Mouse (Mus musculus) cerebellum, postnatal 14 days (tissue): ENCODE results near the gene Ppan.
A peak's percentile ranks its signal among the peaks of the same experiment; 100 is the strongest.

Source experiments
- DNase-seq, 2 experiments: peaks; one replicate each; pipeline ENCODE4 v3.0.0; 2021; ENCODE audit warnings: mixed read lengths in 2 of 2

Ppan gene

GRCm38 (mm10) chr9:20879097-20879792, 8.7 kb upstream of the Ppan start, which contains the start of gene Angptl6:
Angptl6 (minus strand) TSS chr9:20879727.
- peak in 1 of 2 experiments; percentile 19 for DNase-seq

- peak in 1 of 2 experiments; percentile 26 for DNase-seq
Observed at GRCm38 (mm10) chr9:20886563-20886962, 1.4 kb upstream of the Ppan start.

GRCm38 (mm10) chr9:20887191-20887590, 784 bp upstream of the Ppan start:
- no peak for DNase-seq

- DNase-seq = no peak
Observed at GRCm38 (mm10) chr9:20888386-20888765, 401 bp downstream of the Ppan start.

- DNase-seq = no peak
Observed at GRCm38 (mm10) chr9:20889185-20890141, 1.5 kb downstream of the Ppan start.

GRCm38 (mm10) chr9:20890411-20890810, 2.4 kb downstream of the Ppan start:
- no peak for DNase-seq

GRCm38 (mm10) chr9:20891339-20892103, 3.5 kb downstream of the Ppan start:
- DNase-seq = peak in 1 of 2 experiments; percentile 22

- DNase-seq = peak in 1 of 2 experiments; percentile 13
Observed at GRCm38 (mm10) chr9:20892104-20892653, 4.2 kb downstream of the Ppan start.

- no peak for DNase-seq
Observed at GRCm38 (mm10) chr9:20893069-20893468, 5.1 kb downstream of the Ppan start.

GRCm38 (mm10) chr9:20893590-20894343, 5.8 kb downstream of the Ppan start:
- DNase-seq = no peak

GRCm38 (mm10) chr9:20894629-20895028, 6.7 kb downstream of the Ppan start:
- no peak for DNase-seq

- DNase-seq = no peak
Observed at GRCm38 (mm10) chr9:20895382-20895781, 7.4 kb downstream of the Ppan start.

- no peak for DNase-seq
Observed at GRCm38 (mm10) chr9:20897736-20898510, 9.9 kb downstream of the Ppan start.

- DNase-seq = peak; percentile 92
Observed at GRCm38 (mm10) chr9:20898511-20899073, 10.6 kb downstream of the Ppan start, which contains the start of gene Eif3g. Eif3g (minus strand) TSS chr9:20898623.

- peak in 1 of 2 experiments; percentile 29 for DNase-seq
Observed at GRCm38 (mm10) chr9:20901466-20902173, 13.6 kb downstream of the Ppan start.

- DNase-seq = no peak
Observed at GRCm38 (mm10) chr9:20902174-20902491, 14.2 kb downstream of the Ppan start.

- no peak for DNase-seq
Observed at GRCm38 (mm10) chr9:20909948-20910347, 22.0 kb downstream of the Ppan start.

GRCm38 (mm10) chr9:20916160-20916559, 28.2 kb downstream of the Ppan start:
- DNase-seq = peak in 1 of 2 experiments; percentile 8

GRCm38 (mm10) chr9:20923258-20923657, 35.3 kb downstream of the Ppan start:
- DNase-seq = no peak
